Comparison of ENCODE assay signal across 8 mouse cellular contexts in genomic region chr19:45234771-45235231, GRCm38 (mm10). TPM values are rescaled to one million over a fixed set of nuclear protein-coding genes. Genes with fewer than 3 reads are reported as not detected.
A peak's percentile ranks its signal among the peaks of the same experiment; 100 is the strongest.
DNase-seq lines count a peak whose midpoint lies in the region; ATAC-seq and TF ChIP-seq lines count a peak whose summit lies in the region.

No protein-coding gene starts in this region.

- no peak for TF ChIP-seq EP300 in heart, adult 2 months (IDR thresholded peaks at IDR 0.05; ENCODE audit: insufficient read depth, low read depth, low read length)

- WGBS in heart, adult 2 months, result 2% methylated on average over 42 of the region's 42 CpGs
- 0% methylated on average over 37 of the region's 42 CpGs for WGBS in hindbrain, embryonic 12.5 days
- WGBS in midbrain, embryonic 15.5 days, result under 1% methylated on average over 42 of the region's 42 CpGs

- no peak for TF ChIP-seq CTCF in heart, adult 2 months (IDR thresholded peaks at IDR 0.05)
- TF ChIP-seq CTCF in G1E (IDR thresholded peaks at IDR 0.05; ENCODE audit: low read depth, low read length), result no peak

- no peak for ATAC-seq in G1E (ENCODE audit: extremely low read depth, insufficient number of reproducible peaks, low FRiP score, poor library complexity, severe bottlenecking)
- no peak for ATAC-seq in hindbrain, embryonic 12.5 days (ENCODE audit: low FRiP score)
- no peak for ATAC-seq in midbrain, embryonic 15.5 days (replicated peaks)
- ATAC-seq in CD4-positive, CD25-positive, alpha-beta regulatory T cell, adult 4 months, result no peak

- H3K9me3 ChIP-seq in G1E (replicated peaks), result peaks cover 59% of the 10 kb centered on the region
- H3K9me3 ChIP-seq in hindbrain, embryonic 12.5 days (replicated peaks), result no peaks in the 10 kb centered on the region
- H3K9me3 ChIP-seq in midbrain, embryonic 15.5 days, result no peaks in the 10 kb centered on the region

- intact Hi-C loops in heart, adult 2 months (cut with DNase I), result loop anchor here (10.0 kb wide), 1 partner anchor 480 kb away; the partner anchor contains the start of gene Pax2

- H3K9ac ChIP-seq in heart, adult 2 months (ENCODE audit: low read depth, low read length), result no peak overlapping the region
- H3K9ac ChIP-seq in hindbrain, embryonic 12.5 days, result peak overlapping the region; percentile 75
- H3K9ac ChIP-seq in midbrain, embryonic 15.5 days, result no peak overlapping the region

- TF ChIP-seq POLR2A in heart, adult 2 months (IDR thresholded peaks at IDR 0.05; ENCODE audit: insufficient read depth, low read depth, low read length), result no peak

- peak; percentile 34 to 59 for DNase-seq in heart, adult 2 months
- DNase-seq in heart, adult 9 months (ENCODE audit: low spot score in 2 of 2), result no peak
- no peak for DNase-seq in G1E (ENCODE audit: low spot score)
- DNase-seq in spleen, postnatal 36 days (ENCODE audit: low spot score in 2 of 2), result no peak
- no peak for DNase-seq in c-Kit-positive CD71-positive TER-119-positive erythroid progenitor cells, embryonic 14.5 days (ENCODE audit: low spot score)

- H3K27me3 ChIP-seq in heart, adult 2 months (ENCODE audit: control insufficient read depth, insufficient read depth, low read length), result peaks cover 57% of the 10 kb centered on the region
- H3K27me3 ChIP-seq in G1E (ENCODE audit: insufficient read depth, low read length), result peaks cover 44% of the 10 kb centered on the region
- peaks cover 91% of the 10 kb centered on the region for H3K27me3 ChIP-seq in hindbrain, embryonic 12.5 days
- peaks cover 80% of the 10 kb centered on the region for H3K27me3 ChIP-seq in midbrain, embryonic 15.5 days (replicated peaks)

- H3K4me3 ChIP-seq in heart, adult 2 months, result peak overlapping the region; percentile 36
- H3K4me3 ChIP-seq in G1E (ENCODE audit: low read depth, low read length), result peak overlapping the region; percentile 33; the same call in 1 of the 2 replicates
- peak overlapping the region; percentile 43 for H3K4me3 ChIP-seq in hindbrain, embryonic 12.5 days
- H3K4me3 ChIP-seq in midbrain, embryonic 15.5 days, result 0 out of 2 replicates have a peak overlapping the region, but pooled peaks have one; percentile 5

- peaks cover 4% of the 10 kb centered on the region for H3K4me1 ChIP-seq in heart, adult 2 months (ENCODE audit: control insufficient read depth, insufficient read depth, low read length)
- no peaks in the 10 kb centered on the region for H3K4me1 ChIP-seq in G1E (ENCODE audit: insufficient read depth, low read depth, low read length)
- H3K4me1 ChIP-seq in hindbrain, embryonic 12.5 days, result peaks cover 38% of the 10 kb centered on the region
- H3K4me1 ChIP-seq in midbrain, embryonic 15.5 days, result peaks cover 33% of the 10 kb centered on the region

- peak overlapping the region; percentile 49 for H3K4me2 ChIP-seq in hindbrain, embryonic 12.5 days (replicated peaks)
- H3K4me2 ChIP-seq in midbrain, embryonic 15.5 days, result 0 out of 2 replicates have a peak overlapping the region, but pooled peaks have one; percentile 1

- no peaks in the 10 kb centered on the region for H3K36me3 ChIP-seq in heart, adult 2 months (ENCODE audit: control insufficient read depth, insufficient read depth, low read length)
- H3K36me3 ChIP-seq in G1E (replicated peaks), result no peaks in the 10 kb centered on the region
- H3K36me3 ChIP-seq in hindbrain, embryonic 12.5 days, result no peaks in the 10 kb centered on the region
- H3K36me3 ChIP-seq in midbrain, embryonic 15.5 days (replicated peaks), result no peaks in the 10 kb centered on the region

- no peak overlapping the region for H3K27ac ChIP-seq in heart, adult 2 months
- H3K27ac ChIP-seq in hindbrain, embryonic 12.5 days, result peak overlapping the region; percentile 92
- no peak overlapping the region for H3K27ac ChIP-seq in midbrain, embryonic 15.5 days

- H3K79me2 ChIP-seq in heart, adult 2 months (replicated peaks; ENCODE audit: control insufficient read depth, insufficient read depth, low read length), result no peaks in the 10 kb centered on the region

RNA-seq across cellular contexts. Expression of gene Lbx1, which starts 0.8 kb away (rescaled TPM):
- under 1 TPM in 1 of 2 experiments, not detected in 1; 0.14 TPM for total RNA-seq in heart, adult 2 months (2021)
- not detected in 2 replicates for polyA plus RNA-seq in heart, adult 2 months (2012; rRNA removed)
- total RNA-seq in G1E (2014; fragmentation: Nextera tagmentation) (not detected in 2 replicates), G1E (2017) (0.06 TPM in 1 of 2 replicates, not detected in the other)
- not detected in 2 replicates for polyA plus RNA-seq in G1E (2012)
- polyA plus RNA-seq in hindbrain, embryonic 12.5 days (2016; fragmentation: Nextera tagmentation; extraction: Ambion mirVana), result 10.8 and 18.8 TPM in 2 replicates
- polyA plus RNA-seq in midbrain, embryonic 15.5 days (2015; fragmentation: Nextera tagmentation; extraction: Ambion mirVana), result 0.06 and 0.09 TPM in 2 replicates
- not detected for polyA plus RNA-seq in CD4-positive, CD25-positive, alpha-beta regulatory T cell, adult 4 months (2017; shearing (Covaris generic))

Comparison
In these comparisons a context has a peak if more than half of its experiments do, and no peak if none do; other contexts are left out.
1. DNase-seq: peak in heart, adult 2 months (2 of 2); none in heart, adult 9 months (0 of 2), G1E (single experiment), spleen, postnatal 36 days (0 of 2) and c-Kit-positive CD71-positive TER-119-positive erythroid progenitor cells, embryonic 14.5 days (single experiment).
2. RNA of gene Lbx1, which starts 0.8 kb away (polyA plus RNA-seq): 10.8 to 18.8 TPM in hindbrain, embryonic 12.5 days; 0.06 to 0.09 TPM in midbrain, embryonic 15.5 days, not detected in heart, adult 2 months, not detected in G1E and not detected in CD4-positive, CD25-positive, alpha-beta regulatory T cell, adult 4 months; every median in the first group is over 10 times any median in the second.
3. Peak in every context shown above with its lines, with median percentiles within 50 percentile points of each other: H3K4me3 ChIP-seq.